ENCODE assay signal across 22 mouse cellular contexts in genomic region chr3:9109485-9109884, GRCm38 (mm10).
"Had no signal": no experiment of that assay in that cellular context is flagged by ENCODE, and none has a peak within 500 bp of the region (broad histone marks: within the 10 kb centered on the region; RNA-seq: fewer than 3 reads in every experiment).

No protein-coding gene starts in this region.

- H3K4me1 ChIP-seq: hindbrain, embryonic 13.5 days; hindbrain, embryonic 15.5 days; liver, embryonic 13.5 days; liver, embryonic 15.5 days had no signal

- H3K4me2 ChIP-seq: heart, embryonic 11.5 days; heart, embryonic 13.5 days; heart, embryonic 15.5 days; hindbrain, embryonic 13.5 days; hindbrain, embryonic 15.5 days; limb, embryonic 12.5 days; liver, embryonic 11.5 days; liver, embryonic 13.5 days; liver, embryonic 15.5 days had no signal

- H3K4me3 ChIP-seq: heart, adult 2 months; heart, embryonic 13.5 days; heart, embryonic 15.5 days; hindbrain, embryonic 13.5 days; hindbrain, embryonic 15.5 days; limb, embryonic 12.5 days; liver, embryonic 13.5 days; liver, embryonic 15.5 days had no signal

- H3K9me3 ChIP-seq: heart, embryonic 13.5 days; heart, embryonic 15.5 days; hindbrain, embryonic 13.5 days; hindbrain, embryonic 15.5 days; limb, embryonic 12.5 days; liver, embryonic 13.5 days; liver, embryonic 15.5 days had no signal

- H3K27me3 ChIP-seq: heart, embryonic 13.5 days; heart, embryonic 15.5 days; hindbrain, embryonic 13.5 days; hindbrain, embryonic 15.5 days; limb, embryonic 12.5 days; liver, embryonic 13.5 days; liver, embryonic 15.5 days had no signal

- DNase-seq: forebrain, postnatal 0 days; gastrocnemius, postnatal 14 days; gastrocnemius, postnatal 36 days; heart, adult 11 months; heart, adult 2 months; heart, postnatal 14 days; heart, postnatal 36 days; layer of hippocampus, adult 9-11 months; layer of hippocampus, postnatal 36 days; left cerebral cortex, postnatal 4 days; liver; liver, embryonic 13.5 days had no signal

- H3K27ac ChIP-seq: heart, adult 2 months; heart, embryonic 13.5 days; heart, embryonic 15.5 days; hindbrain, embryonic 13.5 days; hindbrain, embryonic 15.5 days; hindbrain, postnatal 0 days; limb, embryonic 12.5 days; liver, embryonic 13.5 days; liver, embryonic 15.5 days had no signal

- H3K36me3 ChIP-seq: heart, embryonic 13.5 days; heart, embryonic 15.5 days; hindbrain, embryonic 13.5 days; hindbrain, embryonic 15.5 days; limb, embryonic 12.5 days; liver, embryonic 13.5 days; liver, embryonic 15.5 days had no signal

- ATAC-seq: forebrain, postnatal 0 days; hindbrain, postnatal 0 days; intestine, embryonic 16.5 days had no signal

- H3K9ac ChIP-seq: forebrain, postnatal 0 days; heart, embryonic 13.5 days; heart, embryonic 15.5 days; hindbrain, embryonic 13.5 days; hindbrain, embryonic 15.5 days; limb, embryonic 12.5 days; liver, embryonic 13.5 days; liver, embryonic 15.5 days had no signal
